Mouse (Mus musculus): ENCODE measurements around the gene Lonrf3. TPM values are rescaled to one million over a fixed set of nuclear protein-coding genes. Genes with fewer than 3 reads are reported as not detected.

The Lonrf3 gene
- total RNA-seq (2014; rRNA removed) (9.9 and 10.8 TPM in 2 replicates), polyA plus RNA-seq (2015; fragmentation: Nextera tagmentation; extraction: Ambion mirVana) (0.91 and 1.1 TPM in 2 replicates)

GRCm38 (mm10) chrX:36328271-36329039 is at the start of gene Lonrf3:
TSS of gene Lonrf3 (plus strand) at chrX:36328353.
- Histone ChIP-seq H3K36me3 (ENCODE audit: insufficient read depth, low read length) (no peaks in the 10 kb centered on the region), H3K4me2 (ENCODE audit: low read depth, low read length) (peak within 1 kb of the TSS; percentile 72), H3K4me1 (ENCODE audit: insufficient read depth, low read length) (no peaks in the 10 kb centered on the region), H3K27me3 (ENCODE audit: insufficient read depth, low read length) (no peaks in the 10 kb centered on the region; the same call in 1 of the 2 replicates), H3K9ac (replicated peaks; ENCODE audit: low read length) (peak within 1 kb of the TSS; percentile 38), H3K27ac (no peak within 1 kb of the TSS), H3K4me3 (ENCODE audit: low read length) (peak within 1 kb of the TSS; percentile 44), H3K9me3 (ENCODE audit: low read length) (no peaks in the 10 kb centered on the region)
- TF ChIP-seq CTCF (IDR thresholded peaks at IDR 0.05; ENCODE audit: low read depth): no peak
- DNase-seq (ENCODE audit: low spot score) (peak; percentile 76), ATAC-seq (peak; percentile 92)
- WGBS: 32% methylated on average over 67 of the region's 68 CpGs

GRCm38 (mm10) chrX:36278750-36279149 is 49.4 kb upstream of the Lonrf3 start:
- Histone ChIP-seq H3K4me1 (ENCODE audit: insufficient read depth, low read length) (no peaks in the 10 kb centered on the region), H3K27ac (no peak overlapping the region), H3K4me2 (ENCODE audit: low read depth, low read length) (no peak overlapping the region), H3K36me3 (ENCODE audit: insufficient read depth, low read length) (no peaks in the 10 kb centered on the region), H3K4me3 (ENCODE audit: low read length) (no peak overlapping the region), H3K27me3 (ENCODE audit: insufficient read depth, low read length) (no peaks in the 10 kb centered on the region), H3K9ac (replicated peaks; ENCODE audit: low read length) (no peak overlapping the region), H3K9me3 (ENCODE audit: low read length) (no peaks in the 10 kb centered on the region)
- 79% methylated on average over 1 of the region's 1 CpGs for WGBS
- ATAC-seq: no peak
- no peak for TF ChIP-seq CTCF (IDR thresholded peaks at IDR 0.05; ENCODE audit: low read depth)
- DNase-seq (ENCODE audit: low spot score): no peak

GRCm38 (mm10) chrX:36311420-36311819 is 16.7 kb upstream of the Lonrf3 start:
- H3K4me1 ChIP-seq (ENCODE audit: insufficient read depth, low read length): no peaks in the 10 kb centered on the region
- H3K36me3 ChIP-seq (ENCODE audit: insufficient read depth, low read length): no peaks in the 10 kb centered on the region
- H3K27ac ChIP-seq: no peak overlapping the region
- no peak overlapping the region for H3K9ac ChIP-seq (replicated peaks; ENCODE audit: low read length)
- no peak for TF ChIP-seq CTCF (IDR thresholded peaks at IDR 0.05; ENCODE audit: low read depth)
- no peak for ATAC-seq
- no peaks in the 10 kb centered on the region for H3K9me3 ChIP-seq (ENCODE audit: low read length)
- no peaks in the 10 kb centered on the region for H3K27me3 ChIP-seq (ENCODE audit: insufficient read depth, low read length)
- no peak overlapping the region for H3K4me3 ChIP-seq (ENCODE audit: low read length)
- WGBS: 73% methylated on average over 3 of the region's 3 CpGs
- DNase-seq (ENCODE audit: low spot score): no peak
- H3K4me2 ChIP-seq (ENCODE audit: low read depth, low read length): no peak overlapping the region

DNA sequence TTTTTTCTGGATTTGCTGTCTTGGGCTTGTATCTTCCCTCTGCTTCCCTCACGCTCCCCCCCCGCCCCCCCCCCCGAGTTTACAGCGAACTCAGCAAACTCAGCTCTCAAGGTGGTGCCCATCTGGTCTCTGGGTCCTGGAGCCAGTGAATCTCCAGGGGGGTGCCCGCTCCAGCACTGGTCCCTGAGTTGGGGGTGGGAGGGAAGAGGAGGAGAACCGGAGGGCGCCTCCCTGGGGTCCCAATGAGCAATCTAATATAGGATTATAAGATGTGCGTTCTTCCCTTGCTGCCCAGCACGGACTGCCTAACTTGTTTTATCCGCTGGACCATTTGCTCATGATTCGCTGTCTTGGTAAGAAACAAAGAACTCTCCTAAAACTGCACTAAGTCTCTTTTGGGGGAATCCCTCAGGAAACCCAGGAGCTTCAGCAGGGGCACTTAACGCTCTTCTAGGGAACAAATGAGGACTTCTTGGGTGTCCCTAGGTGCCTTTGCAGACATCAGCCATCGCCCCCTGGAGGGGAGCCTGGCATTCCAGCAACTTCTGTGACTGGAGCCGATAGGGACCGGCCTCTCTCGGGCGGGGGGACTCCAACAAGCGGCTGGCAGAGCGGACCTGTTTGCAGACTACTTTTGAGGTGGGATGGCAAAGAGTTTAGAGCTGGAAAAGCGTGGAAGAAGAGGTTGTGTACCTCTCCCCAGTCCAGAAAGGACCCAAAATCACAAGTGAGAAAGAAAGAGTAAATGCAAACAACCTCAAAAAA is 480 bp upstream of the Lonrf3 start:
- 25% methylated on average over 18 of the region's 20 CpGs for WGBS
- no peaks in the 10 kb centered on the region for H3K4me1 ChIP-seq (ENCODE audit: insufficient read depth, low read length)
- TF ChIP-seq CTCF (IDR thresholded peaks at IDR 0.05; ENCODE audit: low read depth): peak; percentile 33; the same call in 1 of the 2 replicates
- peak overlapping the region; percentile 72 for H3K4me2 ChIP-seq (ENCODE audit: low read depth, low read length)
- peak; percentile 34 for DNase-seq (ENCODE audit: low spot score)
- no peaks in the 10 kb centered on the region for H3K9me3 ChIP-seq (ENCODE audit: low read length)
- H3K4me3 ChIP-seq (ENCODE audit: low read length): peak overlapping the region; percentile 44
- 0 out of 2 replicates have a peak, but pooled peaks have one; percentile 24 for ATAC-seq
- H3K27ac ChIP-seq: no peak overlapping the region
- H3K36me3 ChIP-seq (ENCODE audit: insufficient read depth, low read length): no peaks in the 10 kb centered on the region
- H3K9ac ChIP-seq (replicated peaks; ENCODE audit: low read length): no peak overlapping the region
- no peaks in the 10 kb centered on the region; the same call in 1 of the 2 replicates for H3K27me3 ChIP-seq (ENCODE audit: insufficient read depth, low read length)

GRCm38 (mm10) chrX:36329040-36329649 is 992 bp downstream of the Lonrf3 start:
- 21% methylated on average over 38 of the region's 66 CpGs for WGBS
- no peaks in the 10 kb centered on the region; the same call in 1 of the 2 replicates for H3K27me3 ChIP-seq (ENCODE audit: insufficient read depth, low read length)
- peak overlapping the region; percentile 44 for H3K4me3 ChIP-seq (ENCODE audit: low read length)
- H3K4me1 ChIP-seq (ENCODE audit: insufficient read depth, low read length): no peaks in the 10 kb centered on the region
- TF ChIP-seq CTCF (IDR thresholded peaks at IDR 0.05; ENCODE audit: low read depth): no peak
- peak overlapping the region; percentile 72 for H3K4me2 ChIP-seq (ENCODE audit: low read depth, low read length)
- peak overlapping the region; percentile 38 for H3K9ac ChIP-seq (replicated peaks; ENCODE audit: low read length)
- ATAC-seq (peak; percentile 38; the same call in 1 of the 2 replicates), DNase-seq (ENCODE audit: low spot score) (peak; percentile 16)
- no peaks in the 10 kb centered on the region for H3K9me3 ChIP-seq (ENCODE audit: low read length)
- H3K27ac ChIP-seq: no peak overlapping the region
- no peaks in the 10 kb centered on the region for H3K36me3 ChIP-seq (ENCODE audit: insufficient read depth, low read length)

DNA sequence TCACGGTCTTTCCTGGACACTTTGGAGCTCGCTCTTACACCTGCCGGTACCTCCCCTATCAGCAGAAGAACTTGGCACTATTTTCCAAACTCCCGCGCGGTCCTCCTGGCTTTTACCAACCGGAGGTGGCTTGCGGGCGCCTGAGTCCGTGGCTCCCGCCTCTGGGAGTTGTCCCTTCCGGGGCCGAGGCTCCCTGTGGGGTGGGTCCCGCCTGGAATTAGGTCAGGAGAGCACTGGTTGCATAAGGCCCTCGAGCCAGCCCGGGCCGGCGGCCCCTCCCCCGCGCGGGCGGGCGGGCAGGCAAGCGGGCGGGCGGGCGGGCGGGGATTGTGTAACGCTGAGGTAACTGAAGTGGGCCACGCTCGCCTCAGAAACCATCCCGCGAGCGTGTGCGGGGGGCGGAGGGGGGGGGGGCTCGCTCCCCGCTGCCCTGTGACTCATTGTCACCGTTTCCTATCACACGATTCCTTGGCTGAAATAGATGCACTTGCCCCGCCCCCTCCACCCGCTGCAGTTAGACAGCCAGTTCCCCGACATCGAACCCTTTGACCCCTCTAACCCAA is 1.8 kb downstream of the Lonrf3 start:
- Histone ChIP-seq H3K4me3 (ENCODE audit: low read length) (peak overlapping the region; percentile 44), H3K4me2 (ENCODE audit: low read depth, low read length) (peak overlapping the region; percentile 72), H3K9me3 (ENCODE audit: low read length) (no peaks in the 10 kb centered on the region), H3K4me1 (ENCODE audit: insufficient read depth, low read length) (no peaks in the 10 kb centered on the region), H3K36me3 (ENCODE audit: insufficient read depth, low read length) (no peaks in the 10 kb centered on the region), H3K27ac (no peak overlapping the region), H3K9ac (replicated peaks; ENCODE audit: low read length) (no peak overlapping the region; the same call in 1 of the 2 replicates), H3K27me3 (ENCODE audit: insufficient read depth, low read length) (no peaks in the 10 kb centered on the region; the same call in 1 of the 2 replicates)
- 30% methylated on average over 34 of the region's 44 CpGs for WGBS
- no peak for TF ChIP-seq CTCF (IDR thresholded peaks at IDR 0.05; ENCODE audit: low read depth)
- peak; percentile 46 for ATAC-seq
- DNase-seq (ENCODE audit: low spot score): peak; percentile 8

Measured in hindbrain, postnatal 0 days (tissue).